Mouse (Mus musculus) limb, embryonic 14.5 days (tissue): ENCODE data around the gene Pus1. TPM values are rescaled to one million over a fixed set of nuclear protein-coding genes. Genes with fewer than 3 reads are reported as not detected.
A peak's percentile ranks its signal among the peaks of the same experiment; 100 is the strongest.

Experiments used
- ATAC-seq: fragments of 200-750 bp; cut with Nextera tagmentation; 2 replicates; pipeline ENCODE4 v1.8.0; 2017; ENCODE audit warnings: low read depth, moderate number of reproducible peaks, moderate TSS enrichment; ENCODE audit not compliant: low FRiP score
- DNase-seq: peaks from one replicate; pipeline ENCODE4 v3.0.0-alpha.2; 2015; ENCODE audit warnings: low spot score
- H3K27ac ChIP-seq: fragments of 300-500 bp; sonication (generic); replicated peaks from 2 replicates; pipeline ENCODE4 v1.5.1; 2014; ENCODE audit warnings: low read depth, mild to moderate bottlenecking, low read length, moderate library complexity, mixed read lengths
- H3K27me3 ChIP-seq: fragments of 300-500 bp; sonication (generic); 2 replicates; pipeline ENCODE4 v1.6.1; 2014; ENCODE audit warnings: low read length, mixed read lengths; ENCODE audit not compliant: control insufficient read depth, insufficient read depth
- H3K36me3 ChIP-seq: fragments of 300-500 bp; sonication (generic); 2 replicates; pipeline ENCODE4 v1.6.1; 2014; ENCODE audit warnings: mild to moderate bottlenecking, low read length, moderate library complexity, mixed read lengths; ENCODE audit not compliant: control insufficient read depth, insufficient read depth
- H3K4me1 ChIP-seq: fragments of 300-500 bp; sonication (generic); 2 replicates; pipeline ENCODE4 v1.6.1; 2014; ENCODE audit warnings: antibody characterized with exemption, low read length, mixed read lengths; ENCODE audit not compliant: control insufficient read depth, insufficient read depth
- H3K4me2 ChIP-seq: fragments of 300-500 bp; sonication (generic); replicated peaks from 2 replicates; pipeline ENCODE4 v1.6.1; 2014; ENCODE audit warnings: low read depth, mild to moderate bottlenecking, low read length, moderate library complexity; ENCODE audit not compliant: severe bottlenecking
- H3K4me3 ChIP-seq: fragments of 300-500 bp; sonication (generic); replicated peaks from 2 replicates; pipeline ENCODE4 v1.5.1; 2014; ENCODE audit warnings: low read length
- H3K9ac ChIP-seq: fragments of 300-500 bp; sonication (generic); 2 replicates; pipeline ENCODE4 v1.6.1; 2014; ENCODE audit warnings: mild to moderate bottlenecking, low read depth, low read length, moderate library complexity; ENCODE audit not compliant: severe bottlenecking
- H3K9me3 ChIP-seq: fragments of 300-500 bp; sonication (generic); 2 replicates; pipeline ENCODE4 v1.6.1; 2016; ENCODE audit warnings: low read length; ENCODE audit not compliant: control insufficient read depth
- POLR2A ChIP-seq: fragments of 200-500 bp; IDR thresholded peaks from 2 replicates; pipeline ENCODE4 v1.8.0; 2012; ENCODE audit warnings: inconsistent platforms, mild to moderate bottlenecking, moderate library complexity, borderline replicate concordance; ENCODE audit not compliant: insufficient read depth, insufficient read length; ENCODE audit errors: extremely low read depth
- WGBS: fragments of 180-500 bp; shearing (Covaris S2); extraction: QIAGEN DNeasy Blood & Tissue Kit; methylation state at CpG from one replicate; pipeline ENCODE4 v1.1.7; 2014; 5-methylcytosine and 5-hydroxymethylcytosine counted together
- polyA plus RNA-seq, 2 experiments: library from polyadenylated mRNA; depleted of rRNA in 1 of 2; stranded (reverse) in 1 of 2; unstranded in 1 of 2; fragments of >200 nt; fragmentation: Nextera tagmentation in 1 of 2; extraction: Ambion mirVana in 1 of 2; gene quantifications; 2 replicates each; pipeline versions ENCODE4 v1.2.1 to v1.2.3; 2012 to 2014

The Pus1 gene
- polyA plus RNA-seq (2012; rRNA removed) (29.4 and 30.6 TPM in 2 replicates), polyA plus RNA-seq (2014; fragmentation: Nextera tagmentation; extraction: Ambion mirVana) (20.0 and 20.9 TPM in 2 replicates)

DNA sequence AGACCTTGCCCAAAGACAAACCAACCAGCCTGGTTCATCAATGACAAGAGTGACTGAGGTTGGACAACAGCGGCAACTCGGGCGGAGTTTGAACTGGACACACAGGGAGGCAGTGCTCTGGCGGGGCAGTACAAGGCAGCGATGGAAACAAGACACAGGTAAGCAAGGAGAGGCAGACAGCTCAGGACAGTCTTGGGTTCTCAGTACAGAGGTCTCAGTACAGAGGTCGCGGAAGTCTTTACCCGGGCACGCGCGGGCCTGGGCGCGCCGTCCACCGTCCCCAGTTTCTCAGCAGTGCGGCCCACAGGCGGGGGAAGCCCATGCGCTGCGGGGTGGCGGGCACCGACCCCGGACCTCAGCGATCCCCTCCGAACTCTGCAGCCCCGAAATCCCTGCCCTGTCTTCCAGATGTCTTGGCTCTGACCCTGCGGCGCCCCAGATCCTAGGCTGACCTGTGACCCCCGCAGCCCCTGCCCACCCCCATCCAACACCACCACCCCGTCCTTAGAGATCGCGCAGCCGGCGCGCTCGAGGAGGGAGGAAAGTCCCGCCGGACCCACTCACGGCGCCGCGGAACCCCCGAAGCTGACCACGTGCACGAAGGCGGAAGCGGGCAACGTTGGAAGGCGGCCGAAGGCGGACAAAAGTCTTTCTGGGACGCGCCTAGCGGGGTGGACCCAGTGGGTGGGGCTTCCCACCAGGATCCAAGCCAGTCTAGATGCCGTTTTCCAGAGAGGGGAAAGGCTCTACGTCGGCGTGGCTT is at the start of gene Pus1:
Pus1 (minus strand) TSS at position 662 of the 763 bp plus-strand sequence.
- H3K4me2 ChIP-seq: peak within 1 kb of the TSS; percentile 88
- DNase-seq (peak; percentile 94), ATAC-seq (peak; percentile 91)
- TF ChIP-seq POLR2A: peak; percentile 30; the same call in 1 of the 2 replicates
- H3K9me3 ChIP-seq: no peaks in the 10 kb centered on the region
- WGBS: under 1% methylated on average over 42 of the region's 57 CpGs
- peak within 1 kb of the TSS; percentile 78 for H3K4me3 ChIP-seq
- peaks cover 6% of the 10 kb centered on the region; the same call in 1 of the 2 replicates for H3K4me1 ChIP-seq
- H3K27ac ChIP-seq: peak within 1 kb of the TSS; percentile 67; the same call in 1 of the 2 replicates
- H3K27me3 ChIP-seq: no peaks in the 10 kb centered on the region
- H3K9ac ChIP-seq: peak within 1 kb of the TSS; percentile 78
- H3K36me3 ChIP-seq: peaks cover 37% of the 10 kb centered on the region

DNA sequence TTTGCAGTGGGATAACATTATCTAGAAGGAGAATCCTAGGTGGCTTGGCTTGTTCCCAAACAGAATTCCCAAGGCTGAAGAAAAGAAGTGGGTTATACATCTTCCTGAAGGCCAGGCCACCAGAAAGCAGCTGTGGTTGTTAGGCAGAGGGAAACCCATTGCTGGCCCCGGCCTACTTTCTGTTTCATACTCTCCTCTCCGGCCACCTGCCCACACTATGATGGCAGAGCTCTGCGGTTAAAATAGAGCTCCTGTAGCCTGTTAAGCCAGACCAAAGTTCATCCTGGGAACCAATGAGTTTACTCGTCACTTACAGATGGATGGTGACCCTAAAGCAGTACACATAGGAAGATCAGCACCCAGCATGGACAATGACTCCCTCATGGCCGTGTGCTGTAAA is 47.1 kb upstream of the Pus1 start:
- 91% methylated on average over 5 of the region's 5 CpGs for WGBS
- DNase-seq (no peak), ATAC-seq (no peak)
- Histone ChIP-seq H3K4me1 (no peaks in the 10 kb centered on the region), H3K4me3 (no peak overlapping the region), H3K9me3 (no peaks in the 10 kb centered on the region), H3K9ac (no peak overlapping the region), H3K4me2 (no peak overlapping the region), H3K27ac (no peak overlapping the region), H3K27me3 (no peaks in the 10 kb centered on the region), H3K36me3 (no peaks in the 10 kb centered on the region; the same call in 1 of the 2 replicates)
- TF ChIP-seq POLR2A: no peak

DNA sequence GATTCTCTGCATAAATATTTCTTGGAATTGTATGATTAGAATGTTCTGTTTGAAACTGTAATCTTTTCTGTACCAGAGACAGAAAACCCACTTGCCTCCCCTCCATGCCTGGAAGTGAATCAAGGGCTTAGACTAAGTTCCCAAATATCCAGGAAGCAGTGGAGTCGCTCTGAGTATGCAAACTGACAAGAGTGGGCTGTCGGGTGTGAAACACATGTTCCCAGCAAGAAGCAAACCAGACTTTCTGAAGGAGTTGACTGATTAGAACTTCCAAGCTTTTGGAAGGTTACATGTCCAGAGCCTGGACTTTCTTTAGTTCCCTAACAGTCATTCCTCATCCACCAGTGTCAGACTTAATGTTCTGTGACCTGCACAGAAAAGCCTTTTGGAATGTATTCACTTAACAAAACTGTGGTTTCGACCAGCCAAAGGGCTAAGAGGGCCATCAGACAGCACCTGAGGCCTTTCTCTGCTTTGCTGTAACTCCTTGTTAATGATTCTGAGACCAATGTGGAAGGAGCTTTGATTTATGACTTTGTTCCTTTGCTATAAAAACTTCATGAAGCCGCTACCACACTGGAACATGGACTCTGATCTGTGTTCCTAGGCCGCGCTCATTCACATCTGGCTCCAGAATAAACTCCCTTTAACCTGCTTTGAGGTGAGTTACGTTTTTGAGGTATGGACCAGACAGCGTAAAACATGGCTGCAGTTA is 46.5 kb upstream of the Pus1 start:
- Histone ChIP-seq H3K36me3 (no peaks in the 10 kb centered on the region; the same call in 1 of the 2 replicates), H3K27ac (no peak overlapping the region), H3K9me3 (no peaks in the 10 kb centered on the region), H3K4me3 (no peak overlapping the region), H3K9ac (no peak overlapping the region), H3K27me3 (no peaks in the 10 kb centered on the region), H3K4me1 (no peaks in the 10 kb centered on the region), H3K4me2 (no peak overlapping the region)
- ATAC-seq: no peak
- 53% methylated on average over 8 of the region's 8 CpGs for WGBS
- no peak for DNase-seq
- TF ChIP-seq POLR2A: no peak

DNA sequence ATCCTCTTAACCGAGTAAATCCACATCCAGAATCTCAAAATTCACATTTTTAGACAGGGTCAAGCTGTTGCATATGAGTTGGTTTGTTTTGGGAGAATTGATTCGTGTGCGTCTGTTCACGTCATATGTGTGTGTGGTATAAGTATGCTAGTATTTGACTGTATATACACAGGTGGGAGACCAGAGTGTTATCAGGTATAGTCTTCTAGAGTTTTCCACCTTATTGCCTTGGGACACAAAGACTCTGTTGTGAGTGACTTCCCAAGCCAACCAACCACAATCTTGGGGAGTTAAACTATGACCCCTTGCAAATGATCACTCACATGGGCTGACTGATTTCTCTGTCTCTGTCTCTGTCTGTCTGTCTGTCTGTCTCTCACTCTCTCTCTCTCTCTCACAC is 44.0 kb upstream of the Pus1 start:
- H3K36me3 ChIP-seq: no peaks in the 10 kb centered on the region
- no peak for ATAC-seq
- H3K27me3 ChIP-seq: no peaks in the 10 kb centered on the region
- H3K9ac ChIP-seq: no peak overlapping the region
- H3K9me3 ChIP-seq: no peaks in the 10 kb centered on the region
- no peak for DNase-seq
- H3K4me1 ChIP-seq: no peaks in the 10 kb centered on the region
- TF ChIP-seq POLR2A: no peak
- WGBS: 75% methylated on average over 4 of the region's 4 CpGs
- no peak overlapping the region for H3K4me3 ChIP-seq
- H3K27ac ChIP-seq: no peak overlapping the region
- no peak overlapping the region for H3K4me2 ChIP-seq

DNA sequence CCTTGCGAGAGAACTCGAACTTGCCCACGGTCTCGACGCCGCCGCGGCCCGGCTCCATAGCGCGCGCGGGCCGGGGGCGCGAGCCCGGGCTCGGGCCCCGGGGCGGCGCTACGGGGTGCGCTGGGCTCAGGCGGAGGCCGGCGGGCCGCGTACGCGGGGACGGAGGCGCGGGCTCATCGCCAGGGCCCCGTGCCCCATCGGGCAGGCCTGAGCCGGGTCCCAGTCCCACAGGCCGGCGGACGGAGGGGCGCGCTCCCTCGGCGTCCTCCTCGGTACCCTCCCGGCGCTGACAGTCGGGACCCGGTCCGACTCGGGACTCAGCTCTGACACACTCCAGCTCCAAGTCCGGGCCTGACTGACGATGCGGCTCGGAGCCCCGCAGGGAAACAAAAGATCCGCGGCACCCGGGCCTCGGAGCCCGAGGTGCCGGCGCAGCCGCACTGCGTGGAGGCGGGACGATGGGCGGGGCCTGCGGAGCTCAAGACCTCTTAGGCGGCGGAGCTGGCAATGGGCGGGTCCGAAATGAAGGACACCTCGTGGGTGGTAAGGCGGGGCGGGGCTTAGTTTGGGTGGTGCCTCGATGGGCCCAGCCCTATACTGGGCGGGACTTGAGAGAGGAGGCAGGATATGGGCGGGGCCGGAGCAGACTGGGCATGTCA is 29.3 kb upstream of the Pus1 start, which contains the start of gene Ulk1:
Ulk1 (minus strand) TSS at position 431 of the 659 bp plus-strand sequence.
- peak; percentile 97 for ATAC-seq
- H3K9me3 ChIP-seq: no peaks in the 10 kb centered on the region
- H3K27me3 ChIP-seq: no peaks in the 10 kb centered on the region
- peak; percentile 98 for DNase-seq
- H3K4me1 ChIP-seq: peaks cover 25% of the 10 kb centered on the region
- H3K27ac ChIP-seq: peak within 1 kb of the TSS; percentile 85
- H3K36me3 ChIP-seq: peaks cover 24% of the 10 kb centered on the region
- H3K9ac ChIP-seq: peak within 1 kb of the TSS; percentile 94
- H3K4me3 ChIP-seq: peak within 1 kb of the TSS; percentile 90
- peak; percentile 95; the same call in 1 of the 2 replicates for TF ChIP-seq POLR2A
- WGBS: under 1% methylated on average over 43 of the region's 80 CpGs
- H3K4me2 ChIP-seq: peak within 1 kb of the TSS; percentile 97
